Mouse (Mus musculus) intestine, embryonic 16.5 days (tissue): ENCODE data around the gene Erich4. TPM values are rescaled to one million over a fixed set of nuclear protein-coding genes. Genes with fewer than 3 reads are reported as not detected.
"Not testable (repeated sequence)": the region's sequence is repeated elsewhere in the genome, so short reads cannot be mapped to it uniquely, and the experiment has no call there.

Experiments
- ATAC-seq: fragments of 200-750 bp; cut with Nextera tagmentation; 2 replicates; pipeline ENCODE4 v1.8.0; 2017; ENCODE audit warnings: moderate TSS enrichment, moderate library complexity
- H3K27ac ChIP-seq: fragments of 300-500 bp; sonication (generic); 2 replicates; pipeline ENCODE4 v1.5.1; 2014; ENCODE audit warnings: mild to moderate bottlenecking, low read length
- H3K27me3 ChIP-seq: fragments of 300-500 bp; sonication (generic); replicated peaks from 2 replicates; pipeline ENCODE4 v1.6.1; 2014; ENCODE audit warnings: low read length, control low read depth, mixed read lengths; ENCODE audit not compliant: control insufficient read depth, insufficient read depth
- H3K36me3 ChIP-seq: fragments of 300-500 bp; sonication (generic); 2 replicates; pipeline ENCODE4 v1.6.1; 2014; ENCODE audit warnings: low read length, control low read depth; ENCODE audit not compliant: control insufficient read depth, insufficient read depth
- H3K4me1 ChIP-seq: fragments of 300-500 bp; sonication (generic); 2 replicates; pipeline ENCODE4 v1.6.1; 2014; ENCODE audit warnings: low read length, control low read depth, mixed read lengths; ENCODE audit not compliant: control insufficient read depth, insufficient read depth
- H3K4me2 ChIP-seq: fragments of 300-500 bp; sonication (generic); 2 replicates; pipeline ENCODE4 v1.6.1; 2014; ENCODE audit warnings: low read depth, low read length, control low read depth
- H3K4me3 ChIP-seq: fragments of 300-500 bp; sonication (generic); 2 replicates; pipeline ENCODE4 v1.5.1; 2014; ENCODE audit warnings: mild to moderate bottlenecking, low read length
- H3K9ac ChIP-seq: fragments of 300-500 bp; sonication (generic); 2 replicates; pipeline ENCODE4 v1.6.1; 2014; ENCODE audit warnings: low read depth, low read length
- H3K9me3 ChIP-seq: fragments of 300-500 bp; sonication (generic); 2 replicates; pipeline ENCODE4 v1.6.1; 2016; ENCODE audit warnings: low read length, control low read depth; ENCODE audit not compliant: control insufficient read depth
- whole genome bisulfite sequencing: fragments of 180-500 bp; shearing (Covaris S2); extraction: QIAGEN DNeasy Blood & Tissue Kit; methylation state at CpG from one replicate; pipeline ENCODE4 v1.1.7; 2014; 5-methylcytosine and 5-hydroxymethylcytosine counted together
- polyA plus RNA-seq: library from polyadenylated mRNA; unstranded; fragments of >200 nt; fragmentation: Nextera tagmentation; extraction: Ambion mirVana; gene quantifications from 2 replicates; pipeline ENCODE4 v1.2.1, GENCODE M21; 2015

Gene Erich4
- polyA plus RNA-seq, 1 experiment from 2014 or later: 31.8 TPM

DNA sequence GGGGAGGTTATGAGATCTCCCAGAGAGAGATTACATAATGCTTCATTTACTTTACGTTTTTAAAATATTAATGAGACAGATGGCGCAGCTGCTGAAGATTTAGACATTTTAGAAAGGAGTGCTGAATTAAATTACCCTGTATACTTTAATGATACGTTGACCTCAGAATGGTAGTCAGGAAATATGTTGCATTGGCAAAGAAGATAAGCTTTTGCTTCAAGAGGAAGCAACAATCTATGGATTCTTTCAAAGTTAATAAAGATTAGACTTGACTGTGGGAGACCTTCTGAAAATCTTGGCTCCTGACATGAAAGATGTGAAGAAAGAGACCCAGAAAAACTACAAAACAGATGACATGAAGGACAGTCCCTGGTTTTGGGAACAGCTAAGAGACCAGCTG, 21.8 kb downstream of the Erich4 start:
- Histone ChIP-seq H3K27me3 (no peaks in the 10 kb centered on the region), H3K4me3 (no peak overlapping the region), H3K36me3 (no peaks in the 10 kb centered on the region), H3K4me1 (no peaks in the 10 kb centered on the region), H3K9ac (no peak overlapping the region), H3K9me3 (no peaks in the 10 kb centered on the region), H3K4me2 (no peak overlapping the region), H3K27ac (no peak overlapping the region)
- WGBS: 77% methylated on average over 3 of the region's 3 CpGs
- no peak for ATAC-seq

- H3K27ac ChIP-seq: no peak overlapping the region
- no peaks in the 10 kb centered on the region for H3K36me3 ChIP-seq
- no peaks in the 10 kb centered on the region for H3K4me1 ChIP-seq
- no peak overlapping the region for H3K4me2 ChIP-seq
- no peak overlapping the region for H3K9ac ChIP-seq
- no peaks in the 10 kb centered on the region for H3K27me3 ChIP-seq
- no peaks in the 10 kb centered on the region for H3K9me3 ChIP-seq
- ATAC-seq: no peak
- no peak overlapping the region for H3K4me3 ChIP-seq
- WGBS: 93% methylated on average over 2 of the region's 2 CpGs
Observed at GRCm38 (mm10) chr7:25591226-25591625, 24.5 kb downstream of the Erich4 start.

DNA sequence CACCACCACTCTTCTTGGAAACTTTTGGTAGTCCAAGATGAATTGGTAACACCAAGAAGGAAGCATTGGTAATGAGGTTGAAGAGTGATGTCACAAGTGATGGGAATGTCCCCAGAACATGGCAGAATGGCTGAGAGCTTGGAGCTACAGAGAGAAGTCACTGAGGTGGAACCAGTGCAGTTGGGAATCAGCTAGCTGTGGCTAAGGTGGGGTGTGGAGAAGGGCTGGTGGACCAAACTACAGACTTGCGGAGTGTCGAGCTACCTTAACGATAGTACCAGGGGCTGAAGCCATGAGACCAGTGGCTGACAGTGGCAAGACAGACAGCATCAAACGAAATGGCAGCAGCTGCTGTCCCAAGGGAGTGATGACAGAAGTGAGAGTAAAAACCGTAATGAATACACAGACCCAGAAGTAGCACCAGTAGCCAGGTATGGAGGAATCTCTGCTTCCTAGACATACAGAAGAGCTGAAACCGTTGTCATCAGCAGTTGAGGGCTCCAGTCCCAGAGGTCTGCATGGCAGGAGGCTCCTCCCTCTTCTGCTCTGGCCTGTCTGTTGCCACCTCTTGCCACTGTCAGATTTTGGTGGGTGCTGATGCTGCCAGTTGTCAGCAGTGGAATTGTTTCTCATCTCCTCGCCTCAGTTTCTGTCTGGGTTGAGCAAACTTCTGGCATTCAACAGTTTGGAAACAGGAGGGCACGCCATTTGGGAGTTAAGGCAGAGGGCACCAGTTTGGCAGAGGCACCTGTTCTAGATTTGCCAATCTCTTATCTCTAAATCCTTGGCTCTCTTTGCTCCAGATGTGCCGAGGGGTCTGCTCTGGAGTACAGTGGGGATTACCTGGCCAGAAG, 30.1 kb downstream of the Erich4 start:
- WGBS: 77% methylated on average over 9 of the region's 9 CpGs
- no peak overlapping the region for H3K9ac ChIP-seq
- H3K27me3 ChIP-seq: no peaks in the 10 kb centered on the region
- H3K27ac ChIP-seq: no peak overlapping the region
- H3K4me3 ChIP-seq: no peak overlapping the region
- no peaks in the 10 kb centered on the region for H3K36me3 ChIP-seq
- no peak for ATAC-seq
- H3K4me1 ChIP-seq: no peaks in the 10 kb centered on the region
- no peaks in the 10 kb centered on the region for H3K9me3 ChIP-seq
- H3K4me2 ChIP-seq: no peak overlapping the region

DNA sequence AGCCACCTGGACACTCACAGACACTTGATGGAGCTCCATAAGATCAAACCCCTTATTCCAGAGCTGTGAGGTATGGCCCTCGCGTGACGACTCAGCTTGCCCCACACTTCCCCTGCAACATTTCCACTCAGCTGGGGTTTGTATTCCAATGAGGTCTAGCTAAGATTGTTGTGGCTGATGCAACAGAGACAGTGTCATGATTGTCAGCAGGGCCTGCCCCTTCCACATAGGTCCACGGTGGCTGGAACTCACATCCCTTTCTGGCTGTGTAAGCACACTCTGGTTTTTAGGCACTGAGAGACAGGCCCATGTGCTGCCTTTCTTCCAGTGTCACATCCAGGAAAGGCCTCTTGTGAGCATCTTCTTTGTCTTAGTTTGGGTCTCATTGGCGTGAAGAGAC, 31.0 kb downstream of the Erich4 start:
- no peaks in the 10 kb centered on the region for H3K4me1 ChIP-seq
- H3K4me3 ChIP-seq: no peak overlapping the region
- no peak overlapping the region for H3K9ac ChIP-seq
- H3K27ac ChIP-seq: no peak overlapping the region
- ATAC-seq: no peak
- no peak overlapping the region for H3K4me2 ChIP-seq
- H3K27me3 ChIP-seq: no peaks in the 10 kb centered on the region
- 83% methylated on average over 5 of the region's 5 CpGs for WGBS
- no peaks in the 10 kb centered on the region for H3K9me3 ChIP-seq
- H3K36me3 ChIP-seq: no peaks in the 10 kb centered on the region

DNA sequence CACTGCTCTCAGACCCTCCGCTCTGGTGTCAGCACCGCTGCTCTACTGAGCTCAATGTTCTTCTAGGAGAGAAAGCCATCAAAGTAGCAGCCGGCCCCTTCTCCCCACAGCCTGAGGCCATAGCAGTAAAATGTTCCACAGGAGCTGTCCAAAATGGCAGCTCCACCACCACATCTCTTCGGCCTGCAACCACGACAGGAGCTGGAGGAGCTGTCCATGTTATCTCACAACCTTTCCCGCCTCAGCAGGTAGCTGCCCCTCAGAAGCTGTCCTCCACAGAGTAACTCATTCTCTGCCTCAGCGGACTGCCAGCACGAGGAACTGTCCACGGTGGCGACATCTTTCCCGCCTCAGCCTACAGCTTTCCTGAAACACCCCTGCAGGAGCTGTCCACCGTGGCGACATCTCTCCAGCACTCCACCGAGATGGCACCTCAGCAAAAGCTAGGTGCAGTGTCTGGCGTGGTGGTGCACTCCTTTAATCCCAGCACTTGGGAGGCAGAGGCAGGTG, 33.3 kb downstream of the Erich4 start:
- no peak overlapping the region for H3K4me3 ChIP-seq
- no peaks in the 10 kb centered on the region for H3K36me3 ChIP-seq
- no peak for ATAC-seq
- H3K4me2 ChIP-seq: no peak overlapping the region
- WGBS: 84% methylated on average over 15 of the region's 15 CpGs
- no peaks in the 10 kb centered on the region for H3K9me3 ChIP-seq
- no peak overlapping the region for H3K27ac ChIP-seq
- no peak overlapping the region for H3K9ac ChIP-seq
- H3K4me1 ChIP-seq: no peaks in the 10 kb centered on the region
- H3K27me3 ChIP-seq: no peaks in the 10 kb centered on the region

DNA sequence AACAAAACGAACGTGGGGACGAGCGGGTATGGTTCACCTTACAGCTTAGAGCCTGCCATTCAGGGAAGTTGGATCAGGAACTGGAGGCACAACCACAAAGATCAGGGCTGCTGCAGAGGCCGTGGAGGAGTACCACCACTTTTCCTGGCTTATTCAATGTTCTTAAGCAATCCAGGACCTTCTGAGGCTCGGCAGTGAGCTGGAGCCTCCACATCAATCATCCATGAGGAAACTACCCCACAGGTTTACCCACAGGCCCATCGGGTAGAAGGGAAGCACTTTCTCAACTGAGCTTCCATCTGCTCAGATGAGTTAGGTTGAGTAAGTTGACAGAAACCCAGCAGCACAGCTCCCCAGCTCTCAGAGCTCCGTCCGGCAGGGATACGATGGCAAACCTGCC, 36.3 kb downstream of the Erich4 start:
- Histone ChIP-seq H3K9me3 (no peaks in the 10 kb centered on the region), H3K9ac (no peak overlapping the region), H3K36me3 (no peaks in the 10 kb centered on the region), H3K27me3 (no peaks in the 10 kb centered on the region), H3K4me1 (peaks cover 7% of the 10 kb centered on the region), H3K4me2 (no peak overlapping the region), H3K4me3 (no peak overlapping the region), H3K27ac (no peak overlapping the region)
- WGBS: 84% methylated on average over 10 of the region's 10 CpGs
- no peak for ATAC-seq

DNA sequence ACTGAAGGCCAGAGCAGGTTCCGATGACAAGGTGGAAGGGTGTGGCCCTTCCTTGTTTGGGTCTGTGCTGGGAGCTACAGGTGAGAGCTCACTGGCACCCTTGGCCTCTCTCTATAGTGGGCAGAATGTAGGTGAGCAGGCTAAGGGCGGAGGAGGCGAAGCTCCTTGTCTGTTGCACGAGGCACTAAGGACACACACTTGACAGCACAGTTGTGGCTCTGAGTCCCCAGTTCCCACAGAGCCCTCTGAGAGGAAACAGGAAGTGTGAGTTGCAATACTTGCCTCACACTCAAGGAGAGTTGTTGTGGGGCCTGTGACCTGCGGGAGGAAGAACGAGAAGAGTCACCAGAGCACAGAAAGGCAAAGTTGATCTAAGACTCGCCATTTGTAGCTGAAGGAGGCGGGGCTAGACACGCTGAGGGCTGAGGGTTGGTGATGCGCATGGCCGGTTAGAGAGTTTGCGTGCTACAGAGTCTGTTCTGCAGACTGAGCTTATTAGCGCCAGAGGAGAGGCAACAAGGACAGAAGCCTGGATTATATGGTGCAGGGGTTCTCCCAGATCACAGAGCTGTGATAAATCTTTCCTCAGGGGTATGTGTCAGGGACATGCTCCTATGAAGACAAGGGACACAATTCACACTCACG, 38.8 kb downstream of the Erich4 start:
- peak; percentile 77 for ATAC-seq
- not testable (repeated sequence) for H3K27ac ChIP-seq, H3K27me3 ChIP-seq, H3K4me2 ChIP-seq, H3K9me3 ChIP-seq, H3K4me3 ChIP-seq, H3K36me3 ChIP-seq, H3K4me1 ChIP-seq, H3K9ac ChIP-seq
- 66% methylated on average over 12 of the region's 14 CpGs for WGBS

- H3K4me3 ChIP-seq, H3K27me3 ChIP-seq, H3K9ac ChIP-seq, H3K9me3 ChIP-seq, H3K4me2 ChIP-seq, H3K4me1 ChIP-seq, H3K27ac ChIP-seq, H3K36me3 ChIP-seq: not testable (repeated sequence)
- peak; percentile 90 for ATAC-seq
- 34% methylated on average over 6 of the region's 6 CpGs for whole genome bisulfite sequencing
Observed at GRCm38 (mm10) chr7:25576308-25576707, 39.4 kb downstream of the Erich4 start.

DNA sequence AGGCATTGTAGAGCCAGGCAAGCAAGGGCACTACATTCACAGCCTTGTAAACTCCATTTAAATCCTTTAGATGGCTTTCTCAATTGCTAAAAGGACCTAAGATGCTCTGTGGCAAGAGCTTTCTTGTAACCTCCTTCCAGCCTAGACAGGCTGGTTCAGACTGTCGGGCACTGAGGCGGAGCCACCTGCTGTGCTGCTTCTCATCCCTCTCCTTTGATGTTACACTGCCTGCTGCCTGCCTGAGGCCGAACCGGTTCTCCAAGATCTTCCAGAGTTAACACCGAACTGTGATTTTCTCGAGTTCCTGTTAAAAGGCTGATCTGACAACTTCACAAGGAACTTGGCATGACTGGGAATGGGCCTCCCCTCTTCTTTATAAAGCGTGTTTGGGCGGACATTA, 39.8 kb downstream of the Erich4 start:
- Histone ChIP-seq H3K27ac (no peak overlapping the region), H3K9me3 (no peaks in the 10 kb centered on the region), H3K4me1 (peaks cover 7% of the 10 kb centered on the region), H3K4me2 (no peak overlapping the region), H3K36me3 (no peaks in the 10 kb centered on the region), H3K9ac (no peak overlapping the region), H3K4me3 (no peak overlapping the region), H3K27me3 (no peaks in the 10 kb centered on the region)
- 14% methylated on average over 8 of the region's 8 CpGs for WGBS
- peak; percentile 87 for ATAC-seq
